Mouse (Mus musculus): ENCODE data around the gene Spdye4a. TPM values are rescaled to one million over a fixed set of nuclear protein-coding genes. Genes with fewer than 3 reads are reported as not detected.

The Spdye4a gene
- total and polyA plus RNA-seq, 2 experiments from 2014 or later: not detected

DNA sequence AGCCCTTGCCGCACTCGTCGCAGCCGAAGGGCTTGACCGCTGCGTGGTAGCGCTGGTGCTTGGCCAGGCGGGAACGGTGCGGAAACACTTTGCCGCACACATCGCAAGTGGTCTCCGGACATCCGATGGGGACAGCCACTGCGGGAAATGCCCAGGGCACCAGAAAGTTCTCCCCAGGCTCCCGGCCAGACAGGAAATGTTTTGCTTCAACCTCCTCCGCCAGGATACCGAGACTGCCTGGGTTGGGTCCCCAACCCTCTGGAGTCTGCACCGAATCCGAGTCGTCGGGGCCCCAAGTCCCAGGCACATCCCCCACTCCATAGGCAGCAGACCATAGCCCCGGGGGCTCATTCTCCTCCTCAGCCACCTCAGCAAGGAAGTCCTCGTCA lies 28.4 kb upstream of the Spdye4a start:
- no peak for DNase-seq

DNA sequence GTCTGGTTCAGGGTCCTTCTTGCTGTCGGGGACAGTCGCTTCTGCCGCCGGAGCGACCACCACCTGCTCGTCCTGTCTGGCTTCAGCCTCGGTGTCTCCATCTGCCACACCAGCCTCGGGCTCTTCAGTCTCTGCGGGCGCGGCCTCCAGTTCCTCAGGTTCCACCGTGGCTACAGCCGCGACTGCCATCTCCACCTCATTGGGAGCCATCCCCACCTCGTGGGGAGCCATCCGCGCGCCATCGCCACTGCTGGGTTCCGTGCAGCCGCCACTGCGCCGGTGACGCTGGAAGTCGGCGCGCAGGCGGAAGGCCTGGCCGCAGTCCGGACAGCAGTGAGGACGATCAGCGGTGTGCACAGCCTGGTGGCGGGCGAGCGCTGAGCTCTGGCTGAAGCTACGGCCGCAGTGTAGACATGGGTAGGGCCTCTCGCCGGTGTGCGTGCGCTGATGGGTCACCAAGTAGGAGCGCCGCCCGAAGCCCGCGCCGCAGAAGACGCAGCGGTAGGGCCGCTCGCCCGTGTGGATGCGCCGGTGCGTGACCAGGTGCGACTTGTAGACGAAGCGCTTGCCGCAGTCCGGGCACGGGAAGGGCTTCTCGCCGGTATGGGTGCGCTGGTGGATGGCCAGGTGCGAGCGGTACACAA lies 27.9 kb upstream of the Spdye4a start:
- Histone ChIP-seq H3K27ac (ENCODE audit: low read depth, low read length) (no peak overlapping the region), H3K9me3 (ENCODE audit: low read length) (no peaks in the 10 kb centered on the region), H3K27me3 (ENCODE audit: insufficient read depth, low read length) (no peaks in the 10 kb centered on the region; the same call in 1 of the 2 replicates), H3K4me3 (ENCODE audit: low read depth, low read length) (no peak overlapping the region), H3K4me1 (ENCODE audit: insufficient read depth) (no peaks in the 10 kb centered on the region), H3K36me3 (ENCODE audit: insufficient read depth) (peaks cover 55% of the 10 kb centered on the region), H3K4me2 (ENCODE audit: low read depth) (no peak overlapping the region; the same call in 1 of the 2 replicates), H3K9ac (0 out of 2 replicates have a peak overlapping the region, but pooled peaks have one; percentile 22)
- 34% methylated on average over 66 of the region's 66 CpGs for WGBS
- no peak for TF ChIP-seq CTCF (IDR thresholded peaks at IDR 0.05; ENCODE audit: low read depth)
- ATAC-seq (no peak), DNase-seq (peak; percentile 56)

More for the DNA sequence above, 28.4 kb upstream of the Spdye4a start:
- Histone ChIP-seq H3K9ac (no peak overlapping the region), H3K4me1 (ENCODE audit: insufficient read depth) (no peaks in the 10 kb centered on the region), H3K4me2 (ENCODE audit: low read depth) (no peak overlapping the region), H3K4me3 (ENCODE audit: low read depth, low read length) (no peak overlapping the region), H3K27me3 (ENCODE audit: insufficient read depth, low read length) (no peaks in the 10 kb centered on the region; the same call in 1 of the 2 replicates), H3K27ac (ENCODE audit: low read depth, low read length) (no peak overlapping the region), H3K9me3 (ENCODE audit: low read length) (no peaks in the 10 kb centered on the region), H3K36me3 (ENCODE audit: insufficient read depth) (peaks cover 60% of the 10 kb centered on the region)
- 43% methylated on average over 24 of the region's 24 CpGs for WGBS
- no peak for ATAC-seq
- no peak for TF ChIP-seq CTCF (IDR thresholded peaks at IDR 0.05; ENCODE audit: low read depth)

DNA sequence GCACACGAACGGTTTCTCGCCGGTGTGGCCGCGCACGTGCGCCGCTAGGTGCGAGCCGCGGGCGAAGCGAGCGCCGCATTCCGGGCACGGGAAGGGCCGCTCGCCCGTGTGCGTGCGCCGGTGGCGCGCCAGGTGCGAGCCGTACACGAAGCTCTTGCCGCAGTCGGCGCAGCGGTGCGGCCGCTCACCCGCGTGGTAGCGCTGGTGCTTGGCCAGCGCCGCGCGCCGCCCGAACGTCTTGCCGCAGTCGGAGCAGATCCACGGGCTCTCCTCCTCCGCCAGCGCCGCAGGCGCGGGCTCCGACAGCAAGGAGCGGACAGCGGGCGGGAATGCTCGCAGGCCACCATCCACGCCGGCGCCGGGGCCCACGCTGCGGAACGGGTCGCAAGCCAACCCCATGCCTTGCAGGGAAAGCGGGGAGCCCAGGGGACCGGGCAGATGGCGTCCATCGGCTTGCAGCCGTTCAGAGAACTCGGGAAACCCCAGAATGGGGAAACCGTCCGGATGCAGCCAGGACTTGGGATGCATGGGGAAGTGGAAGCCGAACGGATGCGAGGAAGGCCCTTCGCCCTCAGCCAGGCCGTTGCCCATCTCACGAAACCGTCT lies 27.3 kb upstream of the Spdye4a start:
- Histone ChIP-seq H3K4me3 (ENCODE audit: low read depth, low read length) (peak overlapping the region; percentile 28), H3K9ac (peak overlapping the region; percentile 22), H3K9me3 (ENCODE audit: low read length) (no peaks in the 10 kb centered on the region), H3K4me1 (ENCODE audit: insufficient read depth) (no peaks in the 10 kb centered on the region), H3K27ac (ENCODE audit: low read depth, low read length) (no peak overlapping the region), H3K4me2 (ENCODE audit: low read depth) (peak overlapping the region; percentile 48), H3K27me3 (ENCODE audit: insufficient read depth, low read length) (no peaks in the 10 kb centered on the region; the same call in 1 of the 2 replicates), H3K36me3 (ENCODE audit: insufficient read depth) (peaks cover 53% of the 10 kb centered on the region)
- ATAC-seq (peak; percentile 42), DNase-seq (peak; percentile 74)
- no peak for TF ChIP-seq CTCF (IDR thresholded peaks at IDR 0.05; ENCODE audit: low read depth)
- WGBS: 11% methylated on average over 81 of the region's 81 CpGs

- 12% methylated on average over 94 of the region's 103 CpGs for WGBS
- H3K27me3 ChIP-seq (ENCODE audit: insufficient read depth, low read length): no peaks in the 10 kb centered on the region; the same call in 1 of the 2 replicates
- peak overlapping the region; percentile 48 for H3K4me2 ChIP-seq (ENCODE audit: low read depth)
- TF ChIP-seq CTCF (IDR thresholded peaks at IDR 0.05; ENCODE audit: low read depth): no peak
- H3K36me3 ChIP-seq (ENCODE audit: insufficient read depth): peaks cover 58% of the 10 kb centered on the region
- DNase-seq (peak; percentile 59), ATAC-seq (peak; percentile 38)
- H3K4me1 ChIP-seq (ENCODE audit: insufficient read depth): no peaks in the 10 kb centered on the region
- H3K9me3 ChIP-seq (ENCODE audit: low read length): no peaks in the 10 kb centered on the region
- no peak overlapping the region for H3K27ac ChIP-seq (ENCODE audit: low read depth, low read length)
- H3K9ac ChIP-seq: peak overlapping the region; percentile 18; the same call in 1 of the 2 replicates
- peak overlapping the region; percentile 28 for H3K4me3 ChIP-seq (ENCODE audit: low read depth, low read length)
Observed at GRCm38 (mm10) chr5:143253186-143253880, 26.6 kb upstream of the Spdye4a start.

GRCm38 (mm10) chr5:143252791-143253185 lies 26.1 kb upstream of the Spdye4a start:
- 0 out of 2 replicates have a peak overlapping the region, but pooled peaks have one; percentile 48 for H3K4me2 ChIP-seq (ENCODE audit: low read depth)
- peak overlapping the region; percentile 28; the same call in 1 of the 2 replicates for H3K4me3 ChIP-seq (ENCODE audit: low read depth, low read length)
- H3K4me1 ChIP-seq (ENCODE audit: insufficient read depth): no peaks in the 10 kb centered on the region
- H3K9me3 ChIP-seq (ENCODE audit: low read length): no peaks in the 10 kb centered on the region
- ATAC-seq (no peak), DNase-seq (no peak)
- H3K27ac ChIP-seq (ENCODE audit: low read depth, low read length): no peak overlapping the region
- 0 out of 2 replicates have a peak overlapping the region, but pooled peaks have one; percentile 18 for H3K9ac ChIP-seq
- no peaks in the 10 kb centered on the region; the same call in 1 of the 2 replicates for H3K27me3 ChIP-seq (ENCODE audit: insufficient read depth, low read length)
- 58% methylated on average over 18 of the region's 18 CpGs for WGBS
- H3K36me3 ChIP-seq (ENCODE audit: insufficient read depth): peaks cover 64% of the 10 kb centered on the region
- TF ChIP-seq CTCF (IDR thresholded peaks at IDR 0.05; ENCODE audit: low read depth): no peak

DNA sequence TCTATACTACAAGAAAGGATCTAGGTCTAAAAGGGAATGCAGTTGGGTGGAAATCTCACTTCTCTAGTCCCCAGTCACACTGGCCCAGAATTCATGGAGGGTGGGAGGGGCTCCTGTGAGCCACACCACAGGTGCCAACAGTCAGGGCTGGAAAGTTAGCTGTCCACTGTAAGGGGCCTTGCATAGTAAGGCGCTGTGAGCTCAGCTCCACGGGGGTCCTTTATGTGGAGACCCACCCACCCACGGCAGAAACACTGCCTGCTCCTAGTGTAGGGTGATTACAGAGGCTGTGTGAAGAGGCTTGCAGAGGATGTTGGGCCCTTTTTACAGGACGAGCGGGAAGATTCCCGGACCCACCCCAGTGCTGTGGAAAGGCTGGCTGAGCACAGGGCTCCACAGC lies 25.3 kb upstream of the Spdye4a start:
- DNase-seq (no peak), ATAC-seq (no peak)
- Histone ChIP-seq H3K27me3 (ENCODE audit: insufficient read depth, low read length) (no peaks in the 10 kb centered on the region; the same call in 1 of the 2 replicates), H3K36me3 (ENCODE audit: insufficient read depth) (peaks cover 71% of the 10 kb centered on the region), H3K4me1 (ENCODE audit: insufficient read depth) (no peaks in the 10 kb centered on the region), H3K9ac (no peak overlapping the region), H3K9me3 (ENCODE audit: low read length) (no peaks in the 10 kb centered on the region), H3K4me2 (ENCODE audit: low read depth) (no peak overlapping the region), H3K27ac (ENCODE audit: low read depth, low read length) (no peak overlapping the region), H3K4me3 (ENCODE audit: low read depth, low read length) (no peak overlapping the region)
- TF ChIP-seq CTCF (IDR thresholded peaks at IDR 0.05; ENCODE audit: low read depth): no peak
- 58% methylated on average over 6 of the region's 6 CpGs for WGBS
